Mouse (Mus musculus) stomach, embryonic 16.5 days (tissue): ENCODE data around the gene Zfp706. TPM values are rescaled to one million over a fixed set of nuclear protein-coding genes. Genes with fewer than 3 reads are reported as not detected.

Source experiments
- ATAC-seq: fragments of 200-750 bp; cut with Nextera tagmentation; 2 replicates; pipeline ENCODE4 v1.8.0; 2017; ENCODE audit warnings: moderate number of reproducible peaks, moderate TSS enrichment; ENCODE audit not compliant: insufficient read depth, low FRiP score
- H3K27ac ChIP-seq: fragments of 300-500 bp; sonication (generic); 2 replicates; pipeline ENCODE4 v1.5.1; 2014; ENCODE audit warnings: low read length
- H3K27me3 ChIP-seq: fragments of 300-500 bp; sonication (generic); 2 replicates; pipeline ENCODE4 v1.6.1; 2014; ENCODE audit warnings: low read length, control low read depth, mixed read lengths; ENCODE audit not compliant: control insufficient read depth, insufficient read depth
- H3K36me3 ChIP-seq: fragments of 300-500 bp; sonication (generic); 2 replicates; pipeline ENCODE4 v1.6.1; 2014; ENCODE audit warnings: low read length; ENCODE audit not compliant: control insufficient read depth, insufficient read depth
- H3K4me1 ChIP-seq: fragments of 300-500 bp; sonication (generic); 2 replicates; pipeline ENCODE4 v1.6.1; 2014; ENCODE audit warnings: low read length, control low read depth, mixed read lengths; ENCODE audit not compliant: control insufficient read depth, insufficient read depth
- H3K4me2 ChIP-seq: fragments of 300-500 bp; sonication (generic); 2 replicates; pipeline ENCODE4 v1.6.1; 2014; ENCODE audit warnings: low read depth, low read length, mixed read lengths
- H3K4me3 ChIP-seq: fragments of 300-500 bp; sonication (generic); replicated peaks from 2 replicates; pipeline ENCODE4 v1.5.1; 2014; ENCODE audit warnings: mild to moderate bottlenecking, low read length
- H3K9ac ChIP-seq: fragments of 300-500 bp; sonication (generic); 2 replicates; pipeline ENCODE4 v1.6.1; 2014; ENCODE audit warnings: low read length
- H3K9me3 ChIP-seq: fragments of 300-500 bp; sonication (generic); replicated peaks from 2 replicates; pipeline ENCODE4 v1.6.1; 2016; ENCODE audit warnings: low read length, control low read depth; ENCODE audit not compliant: control insufficient read depth
- WGBS: fragments of 180-500 bp; shearing (Covaris S2); extraction: QIAGEN DNeasy Blood & Tissue Kit; methylation state at CpG from one replicate; pipeline ENCODE4 v1.1.7; 2014; 5-methylcytosine and 5-hydroxymethylcytosine counted together
- polyA plus RNA-seq: library from polyadenylated mRNA; unstranded; fragments of >200 nt; fragmentation: Nextera tagmentation; extraction: Ambion mirVana; gene quantifications from 2 replicates; pipeline ENCODE4 v1.2.1, GENCODE M21; 2015

Gene Zfp706
- polyA plus RNA-seq, 1 experiment from 2014 or later: 509 TPM

DNA sequence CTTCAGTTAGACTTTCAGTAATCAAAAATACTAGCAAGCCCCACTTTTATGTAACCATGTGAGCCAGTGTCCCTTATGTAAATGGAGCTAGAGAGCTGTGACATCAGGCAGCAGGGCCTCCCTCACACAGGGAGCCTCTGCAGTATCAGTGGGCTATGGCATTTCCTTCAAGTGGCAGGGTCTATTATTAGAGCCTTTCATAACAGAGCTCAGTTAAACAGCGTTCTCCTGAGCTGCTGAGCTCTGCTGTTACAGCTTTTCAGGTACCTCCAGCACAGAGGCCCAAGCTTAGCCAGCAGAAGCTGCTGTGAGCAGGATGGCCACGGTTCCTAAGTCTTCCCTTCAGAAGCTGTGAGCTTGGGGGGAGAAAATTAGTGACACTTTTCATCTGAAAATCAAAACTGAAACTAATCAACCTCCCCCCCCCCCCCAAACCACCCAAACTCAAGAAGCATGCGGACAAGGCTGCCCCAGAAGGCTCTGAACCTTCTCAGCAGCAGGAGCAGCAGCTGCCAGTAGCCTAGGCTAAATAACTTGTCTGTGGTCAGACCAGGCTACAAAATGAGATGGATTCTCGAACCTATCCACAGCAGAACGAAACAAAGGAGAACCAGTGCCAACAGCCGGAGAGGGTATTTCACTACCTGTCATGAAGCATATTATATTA is 20.2 kb downstream of the Zfp706 start:
- Histone ChIP-seq H3K27me3 (no peaks in the 10 kb centered on the region), H3K36me3 (no peaks in the 10 kb centered on the region), H3K4me1 (no peaks in the 10 kb centered on the region), H3K4me3 (no peak overlapping the region), H3K27ac (no peak overlapping the region), H3K9me3 (no peaks in the 10 kb centered on the region), H3K9ac (no peak overlapping the region), H3K4me2 (no peak overlapping the region)
- WGBS: 59% methylated on average over 6 of the region's 6 CpGs
- ATAC-seq: no peak

DNA sequence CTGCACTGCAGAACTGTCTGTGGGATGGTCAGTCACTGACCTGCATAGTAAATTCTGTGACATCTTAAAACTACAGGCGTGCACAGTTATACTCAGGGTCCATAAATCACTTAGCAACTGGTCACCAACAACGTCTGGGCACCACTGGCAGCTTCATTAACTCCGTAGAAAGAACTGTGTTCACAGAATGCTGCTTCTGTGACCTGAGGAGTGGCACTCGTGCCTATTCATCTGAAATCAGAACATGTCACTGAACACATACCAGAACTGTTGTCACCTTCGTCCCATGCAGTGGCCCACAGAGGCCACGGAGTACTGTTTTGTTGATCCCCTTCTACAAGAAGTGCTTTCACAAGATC is 22.0 kb downstream of the Zfp706 start:
- H3K4me2 ChIP-seq: no peak overlapping the region
- ATAC-seq: no peak
- H3K9ac ChIP-seq: no peak overlapping the region
- no peaks in the 10 kb centered on the region for H3K36me3 ChIP-seq
- no peak overlapping the region for H3K27ac ChIP-seq
- peaks cover 6% of the 10 kb centered on the region; the same call in 1 of the 2 replicates for H3K4me1 ChIP-seq
- no peaks in the 10 kb centered on the region for H3K27me3 ChIP-seq
- no peak overlapping the region for H3K4me3 ChIP-seq
- 69% methylated on average over 6 of the region's 6 CpGs for WGBS
- no peaks in the 10 kb centered on the region for H3K9me3 ChIP-seq

DNA sequence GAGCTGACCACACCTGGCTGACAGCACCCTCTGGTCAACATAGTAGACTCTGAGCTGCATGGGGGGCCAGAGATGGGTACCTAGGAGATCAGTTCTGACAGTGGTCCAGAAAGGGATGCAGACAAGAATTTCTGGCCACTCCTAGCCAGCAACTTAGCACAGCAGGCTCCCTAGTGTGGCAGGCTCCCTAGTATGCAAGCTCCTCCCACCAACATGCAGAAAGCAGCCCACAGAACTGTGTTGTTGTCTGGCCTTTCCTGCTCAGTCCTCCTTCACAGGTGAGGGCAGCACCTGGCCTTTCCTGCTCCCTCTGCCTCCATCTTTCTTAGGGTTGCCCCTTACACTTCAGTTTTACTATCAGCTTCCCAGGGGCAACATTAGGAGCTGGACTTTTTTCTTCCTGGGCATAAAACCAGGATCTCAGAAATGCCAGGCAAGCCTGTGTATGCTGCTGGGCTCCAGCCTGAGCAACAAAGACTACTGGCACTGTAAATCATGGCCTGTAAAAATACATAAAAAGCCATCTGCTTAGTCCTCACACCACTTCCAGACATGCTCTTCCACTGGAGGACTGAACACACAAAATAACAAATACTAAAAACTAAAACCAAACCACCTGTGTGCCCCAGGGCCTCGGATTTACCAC is 22.5 kb downstream of the Zfp706 start:
- Histone ChIP-seq H3K27me3 (no peaks in the 10 kb centered on the region), H3K4me2 (no peak overlapping the region), H3K27ac (no peak overlapping the region), H3K9me3 (no peaks in the 10 kb centered on the region), H3K36me3 (no peaks in the 10 kb centered on the region), H3K4me1 (peaks cover 11% of the 10 kb centered on the region; the same call in 1 of the 2 replicates), H3K9ac (no peak overlapping the region), H3K4me3 (no peak overlapping the region)
- ATAC-seq: no peak
- 50% methylated on average over 1 of the region's 1 CpGs for WGBS

DNA sequence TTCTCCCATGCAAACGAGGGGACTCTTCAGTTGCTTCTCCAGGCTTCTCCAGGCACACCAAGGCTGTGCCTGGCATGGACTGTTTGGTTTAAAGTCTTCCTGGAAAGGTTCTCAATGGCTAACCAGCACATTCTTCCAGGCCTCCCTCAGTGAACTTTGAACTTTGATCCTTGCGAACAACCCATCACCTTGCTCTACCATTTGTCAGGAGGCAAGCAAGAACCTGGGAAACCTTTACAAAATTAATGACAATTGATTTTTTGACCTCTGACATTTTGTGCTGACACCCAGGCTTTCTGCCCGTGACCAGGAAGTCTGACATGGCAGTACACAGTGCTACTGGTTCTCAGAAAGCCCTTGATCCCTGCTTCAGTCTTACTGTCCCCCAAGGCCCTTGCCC is 24.1 kb downstream of the Zfp706 start:
- Histone ChIP-seq H3K9me3 (no peaks in the 10 kb centered on the region), H3K27me3 (no peaks in the 10 kb centered on the region), H3K27ac (no peak overlapping the region), H3K9ac (no peak overlapping the region), H3K4me3 (no peak overlapping the region), H3K36me3 (no peaks in the 10 kb centered on the region), H3K4me1 (peaks cover 20% of the 10 kb centered on the region; the same call in 1 of the 2 replicates), H3K4me2 (no peak overlapping the region)
- 38% methylated on average over 3 of the region's 3 CpGs for WGBS
- ATAC-seq: no peak

DNA sequence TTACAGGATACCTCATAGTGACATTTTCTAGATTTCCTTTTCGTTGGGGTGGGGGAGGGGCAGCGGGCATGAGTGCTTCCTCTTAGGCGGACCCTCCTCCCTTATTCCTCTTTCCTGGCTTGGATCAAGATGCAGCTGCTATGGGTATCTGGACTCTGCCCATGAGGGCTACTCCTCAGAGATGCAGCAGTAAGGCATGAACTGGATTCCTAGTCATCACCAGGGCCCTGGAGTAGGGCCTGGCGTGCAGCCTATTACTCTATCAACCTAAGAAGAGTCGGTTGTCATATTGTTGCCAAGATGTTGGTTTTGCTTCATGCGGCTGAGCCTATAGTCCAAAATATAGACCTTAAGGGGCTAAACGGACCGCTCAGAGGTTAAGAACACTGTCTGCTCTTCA is 27.3 kb downstream of the Zfp706 start:
- H3K27me3 ChIP-seq: no peaks in the 10 kb centered on the region
- peak overlapping the region; percentile 37 for H3K4me3 ChIP-seq
- ATAC-seq: peak; percentile 5; the same call in 1 of the 2 replicates
- H3K9me3 ChIP-seq: no peaks in the 10 kb centered on the region
- no peaks in the 10 kb centered on the region for H3K36me3 ChIP-seq
- peak overlapping the region; percentile 52 for H3K9ac ChIP-seq
- H3K4me2 ChIP-seq: peak overlapping the region; percentile 59
- H3K27ac ChIP-seq: no peak overlapping the region
- peaks cover 20% of the 10 kb centered on the region; the same call in 1 of the 2 replicates for H3K4me1 ChIP-seq
- 41% methylated on average over 8 of the region's 8 CpGs for WGBS

DNA sequence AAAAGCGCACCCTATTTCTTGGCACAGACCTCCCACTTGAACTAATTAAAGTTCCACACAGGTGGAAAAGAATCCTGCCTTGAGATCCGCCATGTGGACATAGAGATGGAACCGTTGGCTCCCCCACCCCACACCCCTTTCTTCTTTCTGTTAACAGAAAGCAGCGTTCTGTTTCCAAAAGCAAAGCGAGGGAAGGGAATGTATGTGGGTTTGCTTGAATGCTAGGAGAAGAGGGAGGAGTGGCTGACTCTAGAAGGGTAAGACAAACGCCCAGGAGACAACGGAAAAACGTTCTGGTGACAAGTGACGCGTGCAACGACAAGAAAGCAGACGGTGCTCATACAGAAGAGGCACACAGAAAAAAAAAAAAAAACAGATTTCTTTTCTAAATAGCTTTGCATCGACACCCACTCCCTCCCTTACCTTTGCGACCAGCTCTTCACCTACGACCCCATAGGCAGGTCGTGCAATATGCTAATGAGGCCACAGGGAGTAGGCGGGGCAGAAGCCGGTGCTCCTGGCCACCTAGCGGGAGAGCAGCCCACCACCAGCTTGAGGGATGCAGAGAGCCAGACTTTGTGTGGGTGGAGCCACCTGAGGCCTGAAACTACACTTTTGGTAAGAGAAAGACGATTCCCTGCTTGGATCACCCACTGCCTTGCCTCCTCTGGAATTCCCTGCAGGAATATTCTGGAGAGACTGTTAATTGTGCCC is 27.9 kb downstream of the Zfp706 start:
- WGBS: 4% methylated on average over 20 of the region's 20 CpGs
- Histone ChIP-seq H3K27ac (no peak overlapping the region), H3K4me1 (peaks cover 21% of the 10 kb centered on the region), H3K36me3 (no peaks in the 10 kb centered on the region), H3K4me3 (peak overlapping the region; percentile 37), H3K4me2 (peak overlapping the region; percentile 59), H3K9ac (peak overlapping the region; percentile 52), H3K27me3 (no peaks in the 10 kb centered on the region), H3K9me3 (no peaks in the 10 kb centered on the region)
- ATAC-seq: peak; percentile 38; the same call in 1 of the 2 replicates

DNA sequence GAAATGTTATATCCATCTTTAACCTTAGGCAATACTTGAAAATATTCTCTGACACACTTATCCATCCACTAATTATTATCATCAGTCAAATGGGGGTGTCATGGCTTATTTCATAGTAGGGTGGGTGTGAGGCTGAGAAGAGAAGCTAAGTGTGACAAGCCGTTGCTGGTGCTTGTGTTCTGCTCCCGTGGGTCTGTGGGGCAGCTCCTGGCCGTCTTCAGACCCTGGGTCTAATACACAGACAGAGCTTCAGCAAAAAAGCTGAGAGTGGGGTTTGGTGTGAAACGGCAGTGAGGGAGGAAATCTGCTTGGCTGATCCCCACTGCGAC is 28.4 kb downstream of the Zfp706 start:
- Histone ChIP-seq H3K4me2 (peak overlapping the region; percentile 59), H3K4me1 (peaks cover 24% of the 10 kb centered on the region), H3K9me3 (no peaks in the 10 kb centered on the region), H3K27ac (no peak overlapping the region), H3K4me3 (no peak overlapping the region; the same call in 1 of the 2 replicates), H3K9ac (no peak overlapping the region), H3K36me3 (no peaks in the 10 kb centered on the region), H3K27me3 (no peaks in the 10 kb centered on the region)
- no peak for ATAC-seq
- WGBS: 30% methylated on average over 5 of the region's 5 CpGs

DNA sequence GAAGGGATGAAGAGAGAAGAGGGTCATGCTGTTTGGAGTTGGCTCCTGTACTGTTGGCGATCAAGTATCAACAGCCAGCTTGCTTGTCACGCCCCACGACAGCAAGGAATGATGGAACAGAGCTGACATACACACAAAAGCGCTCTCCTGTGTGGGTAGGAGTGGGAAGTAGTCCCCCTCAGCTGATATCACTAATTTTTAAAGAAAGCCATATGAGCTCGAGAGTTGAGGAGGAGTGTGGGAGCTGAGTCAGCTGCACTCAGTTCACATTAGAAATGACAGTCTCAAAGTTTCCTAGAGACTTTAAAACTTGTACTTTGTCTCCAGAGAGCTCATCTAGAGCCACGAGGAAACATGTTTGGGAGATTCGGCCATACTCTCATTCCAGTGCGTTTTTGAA is 29.8 kb downstream of the Zfp706 start:
- no peak overlapping the region for H3K4me2 ChIP-seq
- no peak for ATAC-seq
- no peak overlapping the region for H3K4me3 ChIP-seq
- no peak overlapping the region for H3K9ac ChIP-seq
- H3K4me1 ChIP-seq: peaks cover 24% of the 10 kb centered on the region
- H3K36me3 ChIP-seq: no peaks in the 10 kb centered on the region
- 72% methylated on average over 8 of the region's 8 CpGs for WGBS
- no peak overlapping the region for H3K27ac ChIP-seq
- no peaks in the 10 kb centered on the region for H3K9me3 ChIP-seq
- H3K27me3 ChIP-seq: no peaks in the 10 kb centered on the region

DNA sequence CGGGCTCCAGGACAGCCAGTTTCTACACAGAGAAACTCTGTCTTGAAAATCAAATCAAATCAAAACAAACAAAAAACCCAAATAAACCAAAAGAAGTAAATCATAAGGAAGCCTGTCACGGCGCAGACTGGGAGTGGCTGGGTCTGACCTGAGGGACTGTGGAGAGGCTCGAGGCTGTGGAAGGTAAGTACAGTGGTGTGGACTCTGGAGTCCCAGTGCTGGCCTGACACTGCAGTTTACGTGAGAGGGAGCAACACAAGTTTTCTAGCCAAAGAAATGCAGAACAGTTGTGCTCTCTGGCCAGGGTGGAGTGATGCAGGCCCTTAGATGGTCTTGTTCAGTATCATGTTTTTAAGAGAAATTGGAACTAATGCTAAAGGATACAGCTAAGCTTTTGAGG is 31.9 kb downstream of the Zfp706 start:
- Histone ChIP-seq H3K36me3 (no peaks in the 10 kb centered on the region), H3K4me1 (peaks cover 18% of the 10 kb centered on the region)
- ATAC-seq: no peak

More for the DNA sequence above, 31.9 kb downstream of the Zfp706 start:
- H3K4me2 ChIP-seq: no peak overlapping the region
- no peaks in the 10 kb centered on the region for H3K27me3 ChIP-seq
- H3K4me3 ChIP-seq: no peak overlapping the region
- 49% methylated on average over 5 of the region's 5 CpGs for WGBS
- no peak overlapping the region; the same call in 1 of the 2 replicates for H3K9ac ChIP-seq
- no peak overlapping the region for H3K27ac ChIP-seq
- no peaks in the 10 kb centered on the region for H3K9me3 ChIP-seq
